Mouse (Mus musculus) megakaryocyte, embryonic 14.5 days (primary cell): Measurements from ENCODE around the gene Sdk2.

Source experiments
- FLI1 ChIP-seq: IDR thresholded peaks from 2 replicates; pipeline ENCODE4 v1.6.1; 2012; ENCODE audit warnings: low read length, inconsistent platforms, mixed read lengths
- GATA1 ChIP-seq: IDR thresholded peaks from 3 replicates; pipeline ENCODE4 v1.6.1; 2012; ENCODE audit warnings: mixed read lengths, low read length, inconsistent platforms, borderline replicate concordance

GRCm38 (mm10) chr11:113726994-113727888, 339.6 kb downstream of the Sdk2 start:
- TF ChIP-seq GATA1 (no peak), FLI1 (no peak)
